Mouse (Mus musculus) MEL-GATA-1-ER (cell line): ENCODE data around the gene Klhl35.

ENCODE experiments used
- DNase-seq: peaks from one replicate; pipeline ENCODE4 v3.0.0-alpha.2; 2012; ENCODE audit warnings: low read depth; ENCODE audit errors: extremely low read depth

Klhl35 gene

DNA sequence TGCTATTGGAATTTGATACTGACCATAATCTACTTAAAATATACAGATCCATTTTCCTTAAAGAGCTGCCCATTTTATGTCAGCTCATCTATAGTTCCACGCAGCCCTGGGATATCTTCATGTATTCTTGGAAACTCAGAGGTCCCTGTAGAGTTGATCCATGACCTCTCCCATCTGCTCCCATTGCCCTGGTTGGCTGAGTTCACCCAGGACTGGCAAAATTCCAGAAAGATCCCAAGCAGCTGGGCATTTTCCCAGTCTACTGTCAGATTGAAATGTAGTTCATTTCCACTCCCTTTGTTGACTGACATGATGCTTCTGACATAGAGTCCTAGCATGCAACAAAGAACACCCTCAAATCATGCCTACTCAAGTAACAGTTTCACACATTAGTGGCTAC is 33.3 kb downstream of the Klhl35 start:
- DNase-seq, result no peak

DNA sequence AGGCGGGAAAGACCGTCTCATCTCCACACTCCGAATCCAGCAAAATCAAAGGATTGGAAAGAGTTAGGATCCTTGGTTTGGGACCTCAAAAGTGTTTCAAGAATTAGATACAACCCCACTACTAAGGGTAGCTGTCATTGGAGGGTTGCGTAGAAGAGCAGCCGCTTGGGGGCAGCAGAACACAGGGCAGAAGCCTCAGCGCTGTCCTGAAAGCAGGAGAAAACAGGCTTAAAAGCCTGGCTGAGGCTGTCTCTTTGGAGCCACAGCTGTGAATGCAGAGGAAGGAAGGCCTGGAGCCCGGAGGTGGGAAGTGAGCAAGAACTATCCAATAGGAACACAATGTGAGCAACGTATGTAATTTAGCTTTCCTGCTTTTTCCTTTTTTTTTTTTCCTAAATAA is 34.4 kb downstream of the Klhl35 start:
- DNase-seq, result peak; percentile 65

GRCm38 (mm10) chr7:99500655-99501054 is 34.9 kb downstream of the Klhl35 start:
- no peak for DNase-seq

GRCm38 (mm10) chr7:99501148-99501547 is 35.3 kb downstream of the Klhl35 start:
- no peak for DNase-seq

DNA sequence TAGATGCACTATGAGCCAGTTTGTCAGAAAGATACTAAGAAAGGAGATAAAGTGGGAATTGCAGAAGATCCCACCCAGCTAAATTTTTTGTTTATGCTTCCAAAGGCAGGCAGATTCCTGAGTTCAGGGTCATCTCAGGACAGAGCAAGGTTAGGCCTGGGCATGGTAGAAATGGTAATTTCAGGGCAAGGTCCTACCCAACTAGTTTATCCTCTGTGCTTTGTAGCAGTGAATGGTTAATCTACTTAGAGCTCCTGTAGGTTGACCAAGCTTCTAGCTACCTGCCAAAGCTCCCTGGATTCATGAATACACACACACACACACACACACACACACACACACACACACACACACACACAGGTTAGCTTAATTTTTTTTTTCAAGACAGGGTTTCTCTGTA is 38.8 kb downstream of the Klhl35 start:
- DNase-seq, result no peak

- DNase-seq, result peak; percentile 70
Measured at GRCm38 (mm10) chr7:99508187-99508586, 42.4 kb downstream of the Klhl35 start.

GRCm38 (mm10) chr7:99510087-99510501 is 44.3 kb downstream of the Klhl35 start:
- no peak for DNase-seq

DNA sequence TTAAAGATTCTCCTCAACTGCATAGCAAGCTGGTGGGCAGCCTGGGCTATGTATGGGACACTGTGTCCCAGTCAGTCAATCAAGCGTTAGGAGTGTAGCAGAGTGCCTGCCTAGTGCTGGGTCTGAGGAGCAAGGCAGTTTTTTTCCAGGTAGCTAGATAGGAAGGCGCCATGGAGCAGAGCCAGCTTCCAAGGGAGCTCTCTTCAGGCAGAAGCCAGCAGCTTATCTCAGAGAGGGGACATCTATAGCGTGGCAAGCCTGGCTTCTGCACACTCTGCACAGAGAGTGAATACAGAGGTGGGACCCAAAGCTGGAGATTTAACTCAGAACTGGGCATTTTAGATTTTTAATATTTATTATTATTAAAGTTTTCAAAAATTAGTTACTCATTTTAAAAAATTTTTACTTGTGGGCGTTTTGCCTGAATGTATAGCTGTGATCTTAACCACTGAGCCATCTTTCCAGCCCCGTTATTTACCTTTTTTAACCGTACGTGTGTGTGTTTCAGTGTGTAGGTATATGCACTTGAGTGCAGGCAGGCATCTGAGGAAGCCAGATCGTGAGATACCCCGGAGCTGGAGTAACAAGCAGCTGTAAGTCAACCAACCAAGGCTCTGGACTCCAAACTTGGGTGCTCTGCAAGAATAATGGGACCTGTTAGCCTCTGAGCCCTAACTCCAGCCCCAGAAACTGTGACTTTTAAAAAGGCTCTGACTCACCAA is 50.4 kb downstream of the Klhl35 start:
- no peak for DNase-seq

- no peak for DNase-seq
Measured at GRCm38 (mm10) chr7:99516814-99517157, 51.0 kb downstream of the Klhl35 start.

- no peak for DNase-seq
Measured at GRCm38 (mm10) chr7:99518954-99519644, 53.3 kb downstream of the Klhl35 start.

- DNase-seq, result no peak
Measured at GRCm38 (mm10) chr7:99523121-99523520, 57.3 kb downstream of the Klhl35 start.
